Mouse (Mus musculus): Measurements from ENCODE around the gene Sesn3.
"Not testable (repeated sequence)": the region's sequence is repeated elsewhere in the genome, so short reads cannot be mapped to it uniquely, and the experiment has no call there.

GRCm38 (mm10) chr9:14241003-14241402 is 33.9 kb upstream of the Sesn3 start:
- not testable (repeated sequence) for TF ChIP-seq CTCF (conservative IDR thresholded peaks at IDR 0.05; ENCODE audit: low read length); NANOG (IDR thresholded peaks at IDR 0.05; ENCODE audit: borderline replicate concordance, low read length); POU5F1 (IDR thresholded peaks at IDR 0.05; ENCODE audit: borderline replicate concordance, low read length)

Measured in E14TG2a.4 (cell line).